Mouse (Mus musculus): Measurements from ENCODE around the gene Smbd1.

Gene Smbd1

GRCm38 (mm10) chr16:32810321-32810720 lies at the start of gene Smbd1:
Smbd1 (minus strand) TSS chr16:32810477.
- CTCF ChIA-PET = interaction anchor here (0.6 kb wide), 1 partner anchor 48 kb away, joined by 3 read pairs; no protein-coding TSS in a partner anchor

GRCm38 (mm10) chr16:32858771-32859636 lies 48.7 kb upstream of the Smbd1 start:
- CTCF ChIA-PET = no interaction called here

- CTCF ChIA-PET = interaction anchor here (0.6 kb wide), 1 partner anchor 48 kb away, joined by 3 read pairs; the partner anchor contains the start of gene Smbd1
Measured at GRCm38 (mm10) chr16:32858356-32858755, 48.1 kb upstream of the Smbd1 start.

- CTCF ChIA-PET = no interaction called here
Measured at GRCm38 (mm10) chr16:32856751-32857150, 46.5 kb upstream of the Smbd1 start.

GRCm38 (mm10) chr16:32854050-32854571 lies 43.8 kb upstream of the Smbd1 start:
- CTCF ChIA-PET = interaction anchor here (0.5 to 0.8 kb wide), 4 partner anchors 45 to 643 kb away, joined by 4 to 22 read pairs (median 4); no protein-coding TSS in a partner anchor

GRCm38 (mm10) chr16:32853492-32854049 lies 43.3 kb upstream of the Smbd1 start:
- CTCF ChIA-PET = interaction anchor here (0.5 to 0.8 kb wide), 3 partner anchors 46 to 644 kb away, joined by 4 to 22 read pairs (median 5); no protein-coding TSS in a partner anchor

GRCm38 (mm10) chr16:32849042-32849830 lies 39.0 kb upstream of the Smbd1 start:
- CTCF ChIA-PET = no interaction called here

DNA sequence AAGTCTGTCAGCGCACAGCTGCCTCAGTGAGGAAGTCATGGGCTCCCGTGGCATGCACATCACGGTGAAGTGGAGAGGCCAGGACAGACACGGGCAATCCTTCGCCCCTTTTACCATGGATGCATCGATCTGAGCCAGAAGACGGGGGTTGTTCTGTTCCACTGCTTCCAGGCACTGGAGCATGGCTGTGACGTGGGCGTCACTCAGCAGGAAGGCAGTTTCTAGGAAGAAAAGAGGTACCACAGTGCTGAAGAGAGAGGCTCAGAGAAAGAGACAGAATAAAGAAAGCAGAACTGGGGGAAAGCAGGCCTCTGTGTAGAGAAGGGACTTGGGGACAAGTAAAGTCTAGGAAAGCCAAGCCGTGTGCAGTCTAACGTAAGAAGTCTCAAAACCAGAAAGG lies 36.8 kb upstream of the Smbd1 start:
- CTCF ChIA-PET = no interaction called here

DNA sequence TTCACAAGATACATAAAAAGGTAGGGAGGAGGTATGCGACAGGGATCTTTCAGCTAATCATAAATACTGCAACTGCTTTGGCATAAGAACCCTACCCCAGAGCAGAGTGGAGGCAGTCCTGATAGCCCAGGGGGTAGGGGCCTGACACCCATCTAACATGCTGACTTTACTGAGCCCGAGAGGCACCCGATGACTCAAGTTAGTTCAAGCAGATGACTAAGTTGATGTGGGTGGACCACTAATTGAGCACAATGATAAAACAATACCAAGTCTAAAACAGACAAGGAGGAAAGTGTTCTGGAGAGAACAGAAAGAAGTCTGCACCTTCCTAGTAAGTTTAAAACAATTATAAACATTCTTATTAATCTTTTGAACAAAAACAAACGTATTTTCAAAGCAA lies 21.2 kb upstream of the Smbd1 start:
- CTCF ChIA-PET = no interaction called here

DNA sequence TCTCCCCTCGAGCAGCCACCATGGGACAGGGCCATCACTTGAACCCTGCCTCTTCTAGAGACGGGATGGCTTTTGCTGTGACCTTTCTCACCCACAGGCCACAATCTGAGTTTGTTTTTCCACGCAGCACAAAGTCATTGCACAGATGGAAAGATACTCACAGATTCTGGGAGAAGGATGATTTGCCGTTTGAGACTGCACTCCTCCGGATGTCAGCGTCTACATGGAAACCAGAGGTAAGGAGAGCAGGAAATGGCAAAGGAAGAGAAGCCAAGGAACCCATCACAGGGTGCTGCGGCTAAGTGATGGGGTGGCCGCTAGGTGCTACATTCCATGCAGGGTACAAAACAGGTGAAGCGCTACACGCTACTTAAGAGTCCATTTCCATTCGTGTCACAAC lies 18.8 kb upstream of the Smbd1 start:
- CTCF ChIA-PET = no interaction called here

- CTCF ChIA-PET = no interaction called here
Measured at GRCm38 (mm10) chr16:32826521-32826920, 16.2 kb upstream of the Smbd1 start.

DNA sequence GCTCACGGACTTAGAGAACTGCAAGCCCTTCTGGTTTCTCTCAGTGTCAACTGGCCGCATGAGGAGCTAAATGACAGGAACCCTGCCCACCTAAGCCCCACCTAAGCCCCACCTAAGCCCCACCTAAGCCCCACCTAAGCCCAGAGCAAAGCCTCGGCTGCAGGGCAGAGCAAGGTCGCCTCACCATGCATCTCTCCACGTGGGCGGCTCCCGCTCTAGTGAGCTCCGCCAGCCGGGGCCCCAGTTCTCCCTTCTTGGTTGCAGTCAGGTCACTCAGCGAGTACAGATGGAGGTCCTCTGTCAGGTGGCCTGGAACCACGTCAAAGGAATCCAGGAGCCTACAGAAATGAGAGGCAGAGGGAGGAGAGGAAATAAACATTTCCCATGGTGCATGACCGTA lies 15.1 kb upstream of the Smbd1 start:
- CTCF ChIA-PET = interaction anchor here (0.6 kb wide), 1 partner anchor 763 kb away, joined by 4 read pairs; no protein-coding TSS in a partner anchor

DNA sequence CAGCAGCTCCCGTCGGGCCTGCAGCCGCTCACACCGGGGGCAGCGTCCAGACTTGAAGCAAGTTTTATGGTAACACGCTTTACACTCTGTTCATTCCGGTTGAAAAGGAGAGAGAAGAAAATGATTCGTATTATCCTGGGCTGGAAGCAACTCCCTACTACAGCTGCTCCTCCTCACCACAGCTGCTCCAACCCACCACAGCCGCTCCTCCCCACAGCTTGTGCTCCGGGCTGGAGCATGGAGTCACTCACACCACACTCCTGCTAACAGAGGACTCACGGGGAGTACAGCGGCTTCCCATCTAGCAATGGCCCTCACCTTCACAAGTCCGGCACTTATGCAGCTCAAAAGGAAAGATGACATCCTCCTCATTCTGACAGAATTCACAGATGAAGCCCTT lies 13.8 kb upstream of the Smbd1 start:
- CTCF ChIA-PET = interaction anchor here (0.8 kb wide), 1 partner anchor 13 kb away, joined by 3 read pairs; no protein-coding TSS in a partner anchor

- CTCF ChIA-PET = interaction anchor here (0.8 kb wide), 1 partner anchor 13 kb away, joined by 3 read pairs; no protein-coding TSS in a partner anchor
Measured at GRCm38 (mm10) chr16:32823487-32823886, 13.2 kb upstream of the Smbd1 start.

GRCm38 (mm10) chr16:32822881-32823280 lies 12.6 kb upstream of the Smbd1 start:
- CTCF ChIA-PET = no interaction called here

DNA sequence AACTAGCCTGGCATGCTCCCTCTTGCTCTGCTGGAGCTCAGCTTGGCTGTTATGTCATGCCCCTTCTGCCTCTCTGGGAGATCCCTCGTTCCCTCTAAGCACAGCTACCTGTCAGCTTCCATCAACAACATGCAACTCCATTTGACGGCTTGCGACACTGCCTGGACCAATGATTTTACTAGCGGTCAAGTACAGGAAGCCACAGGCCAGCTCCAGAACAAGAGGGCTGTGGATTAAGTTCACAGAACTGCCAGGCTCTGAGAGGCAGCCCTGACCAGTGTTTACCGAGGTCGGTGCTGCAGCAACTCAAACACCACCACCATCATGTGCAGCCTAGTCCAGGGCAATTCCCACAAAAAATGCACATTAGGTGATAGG lies 12.2 kb upstream of the Smbd1 start:
- CTCF ChIA-PET = no interaction called here

DNA sequence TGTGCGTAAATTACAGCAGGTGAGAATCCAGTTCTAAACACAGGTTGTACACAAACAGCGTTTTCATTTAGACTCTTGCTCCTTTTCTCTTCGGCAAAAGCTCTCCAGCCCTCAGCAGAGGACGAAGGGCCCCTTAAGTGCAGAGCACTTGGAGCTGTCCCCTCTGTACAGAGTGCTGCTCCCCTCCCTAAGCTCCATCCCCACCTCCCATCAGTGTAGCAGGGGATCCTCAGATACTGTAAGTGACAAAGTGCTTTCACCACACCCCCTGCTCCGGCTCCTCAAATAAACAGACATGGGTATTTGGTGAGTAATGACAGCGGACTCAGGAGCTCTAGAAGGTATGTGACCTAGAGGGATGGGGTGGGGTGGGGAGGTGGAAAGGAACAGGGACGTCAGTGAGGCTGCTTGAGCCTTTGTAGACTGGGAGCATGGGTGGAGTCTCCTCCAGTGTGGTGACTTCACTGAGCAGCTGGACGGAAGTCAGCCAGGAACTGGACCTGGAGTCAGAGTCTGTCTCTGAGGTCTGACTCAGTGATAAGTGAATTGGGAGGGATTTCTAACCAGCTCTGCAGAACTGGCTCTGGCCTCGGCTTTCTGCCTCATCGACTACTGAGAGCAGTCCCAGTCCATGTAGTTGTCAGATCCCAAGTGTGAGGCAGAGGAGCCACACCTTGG lies 11.6 kb upstream of the Smbd1 start:
- CTCF ChIA-PET = no interaction called here

DNA sequence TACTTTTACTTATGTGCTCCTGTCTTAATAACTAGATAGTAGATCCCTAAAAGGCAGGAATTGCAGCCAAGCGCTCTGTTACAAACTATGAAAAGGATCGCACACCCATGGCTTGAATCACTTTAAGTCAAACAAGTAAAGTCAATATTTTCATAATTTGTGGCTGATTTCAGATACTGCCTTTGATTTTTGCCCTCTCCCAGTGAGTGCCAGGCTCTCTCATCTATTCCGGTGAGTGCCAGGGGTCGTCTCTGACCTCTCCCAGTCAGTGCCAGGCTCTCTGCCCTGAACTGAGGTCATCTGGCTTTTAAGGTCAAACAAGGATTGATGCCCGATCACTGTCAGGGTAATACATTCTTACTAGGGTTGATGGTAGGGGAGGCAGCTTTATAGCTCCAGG lies 8.2 kb upstream of the Smbd1 start:
- CTCF ChIA-PET = no interaction called here

- CTCF ChIA-PET = no interaction called here
Measured at GRCm38 (mm10) chr16:32818036-32818435, 7.8 kb upstream of the Smbd1 start.

GRCm38 (mm10) chr16:32815160-32815605 lies 4.9 kb upstream of the Smbd1 start:
- CTCF ChIA-PET = interaction anchor here (0.7 kb wide), 1 partner anchor 913 kb away, joined by 15 read pairs; no protein-coding TSS in a partner anchor

DNA sequence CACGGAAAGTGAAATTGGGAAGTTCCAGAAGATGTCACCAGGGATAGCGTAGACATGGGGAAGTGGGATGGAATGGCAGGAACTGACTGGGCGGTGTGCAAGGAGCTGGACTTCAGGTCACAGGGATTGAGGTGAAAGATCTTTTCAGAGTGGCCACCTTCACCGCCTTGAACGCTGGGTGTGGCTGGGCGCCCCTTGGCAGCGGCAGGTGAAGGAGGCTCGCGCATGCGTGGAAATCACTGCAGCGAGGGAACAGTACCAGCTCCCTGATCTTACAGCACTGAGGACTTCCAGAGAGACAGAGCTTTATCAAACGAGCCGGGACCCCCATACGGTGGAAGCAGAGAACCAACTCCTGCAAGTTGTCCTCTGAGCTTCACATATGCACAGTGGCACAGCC lies 4.3 kb upstream of the Smbd1 start:
- CTCF ChIA-PET = interaction anchor here (0.6 to 0.8 kb wide), 2 partner anchors 49 to 435 kb away, joined by 3 to 4 read pairs; no protein-coding TSS in a partner anchor

Data from spleen, embryonic (tissue).